Mouse (Mus musculus): ENCODE measurements around the gene Inha. TPM values are rescaled to one million over a fixed set of nuclear protein-coding genes. Genes with fewer than 3 reads are reported as not detected.
A peak's percentile ranks its signal among the peaks of the same experiment; 100 is the strongest.

Inha gene
- polyA plus RNA-seq, 1 experiment: 0.64 TPM

DNA sequence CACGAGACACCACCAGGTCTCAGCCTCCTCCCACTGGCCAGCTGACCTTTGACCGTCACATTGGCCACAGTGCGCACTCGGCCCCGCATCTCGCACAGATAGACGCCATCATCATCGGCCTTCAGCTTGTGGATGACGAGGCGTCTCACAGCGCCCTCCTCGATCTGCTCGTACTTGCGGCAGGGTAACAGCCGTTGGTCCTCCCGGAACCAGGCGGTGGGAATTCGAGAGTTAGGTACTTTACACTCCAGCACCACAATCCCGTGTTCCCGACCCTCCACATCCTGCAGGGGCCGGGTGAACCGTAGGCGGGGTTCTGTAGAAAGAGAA, 3.3 kb upstream of the Inha start:
- Histone ChIP-seq H3ac (ENCODE audit: control insufficient read depth, insufficient read length, low read depth) (no peak overlapping the region), H3K4me3 (ENCODE audit: insufficient read depth, poor library complexity, severe bottlenecking) (no peak overlapping the region), H3K79me3 (ENCODE audit: low read depth) (no peaks in the 10 kb centered on the region), H3K27me3 (ENCODE audit: control insufficient read depth, insufficient read depth, insufficient read length) (peaks cover 4% of the 10 kb centered on the region), H3K36me3 (ENCODE audit: control insufficient read depth, insufficient read depth) (no peaks in the 10 kb centered on the region), H3K79me2 (ENCODE audit: control insufficient read depth, insufficient read depth) (no peaks in the 10 kb centered on the region)
- TF ChIP-seq FOSL1 (IDR thresholded peaks at IDR 0.05; ENCODE audit: insufficient read depth, low read length, poor library complexity, severe bottlenecking) (no peak), MYOG (IDR thresholded peaks at IDR 0.05; ENCODE audit: control insufficient read depth, extremely low read depth, insufficient read length) (no peak), MYOD1 (IDR thresholded peaks at IDR 0.05; ENCODE audit: control insufficient read depth, insufficient read length, low read depth) (no peak), CEBPB (IDR thresholded peaks at IDR 0.05; ENCODE audit: low read depth) (no peak), CTCF (IDR thresholded peaks at IDR 0.05; ENCODE audit: control insufficient read depth, insufficient read depth, insufficient read length) (no peak), USF1 (IDR thresholded peaks at IDR 0.05; ENCODE audit: low read depth) (no peak), MAX (IDR thresholded peaks at IDR 0.05) (no peak)

DNA sequence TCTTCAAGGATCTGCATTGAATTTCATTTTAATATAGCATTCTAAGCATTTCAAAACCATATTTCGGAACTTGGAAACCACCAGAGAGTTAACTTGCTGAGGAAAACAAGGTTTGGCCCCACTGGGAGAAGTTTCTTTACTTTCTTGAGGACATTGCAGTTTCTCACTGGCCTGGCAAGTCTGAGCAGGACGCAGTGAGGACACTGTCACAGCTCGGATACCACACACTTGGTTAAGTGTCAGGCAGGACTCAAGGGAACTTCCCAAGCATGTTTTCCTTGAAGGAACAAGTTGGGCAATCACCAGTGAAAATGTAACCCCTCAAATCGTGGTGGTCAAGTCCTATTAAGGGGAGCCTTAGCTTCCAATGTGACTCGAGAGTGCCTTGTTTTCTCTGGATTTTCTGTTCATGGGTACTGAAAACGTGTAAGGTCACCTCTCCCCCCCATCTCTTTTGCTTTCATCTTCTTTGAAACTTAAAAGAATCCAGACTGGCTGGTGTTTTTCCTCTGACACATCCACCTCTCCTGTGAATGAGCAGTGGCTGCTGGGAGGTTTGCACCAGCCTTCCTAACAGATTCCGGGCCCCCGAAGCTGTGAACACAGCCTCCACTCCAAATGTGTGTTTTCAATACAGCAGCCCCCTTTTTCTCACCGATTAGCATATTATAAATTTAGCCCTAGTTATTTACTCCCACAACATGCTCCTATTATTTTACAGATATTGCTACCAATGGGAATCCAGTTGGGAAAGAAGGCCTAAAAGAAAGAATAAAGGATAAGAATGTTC, 2.4 kb upstream of the Inha start:
- H3K27me3 ChIP-seq (ENCODE audit: control insufficient read depth, insufficient read depth, insufficient read length): peaks cover 4% of the 10 kb centered on the region
- no peak overlapping the region for H3K4me3 ChIP-seq (ENCODE audit: insufficient read depth, poor library complexity, severe bottlenecking)
- H3K36me3 ChIP-seq (ENCODE audit: control insufficient read depth, insufficient read depth): no peaks in the 10 kb centered on the region
- no peak overlapping the region for H3ac ChIP-seq (ENCODE audit: control insufficient read depth, insufficient read length, low read depth)
- no peaks in the 10 kb centered on the region for H3K79me3 ChIP-seq (ENCODE audit: low read depth)
- no peaks in the 10 kb centered on the region for H3K79me2 ChIP-seq (ENCODE audit: control insufficient read depth, insufficient read depth)
- no peak for TF ChIP-seq CEBPB (IDR thresholded peaks at IDR 0.05; ENCODE audit: low read depth)
- TF ChIP-seq MAX (IDR thresholded peaks at IDR 0.05): no peak
- TF ChIP-seq CTCF (IDR thresholded peaks at IDR 0.05; ENCODE audit: control insufficient read depth, insufficient read depth, insufficient read length): no peak
- TF ChIP-seq USF1 (IDR thresholded peaks at IDR 0.05; ENCODE audit: low read depth): no peak

DNA sequence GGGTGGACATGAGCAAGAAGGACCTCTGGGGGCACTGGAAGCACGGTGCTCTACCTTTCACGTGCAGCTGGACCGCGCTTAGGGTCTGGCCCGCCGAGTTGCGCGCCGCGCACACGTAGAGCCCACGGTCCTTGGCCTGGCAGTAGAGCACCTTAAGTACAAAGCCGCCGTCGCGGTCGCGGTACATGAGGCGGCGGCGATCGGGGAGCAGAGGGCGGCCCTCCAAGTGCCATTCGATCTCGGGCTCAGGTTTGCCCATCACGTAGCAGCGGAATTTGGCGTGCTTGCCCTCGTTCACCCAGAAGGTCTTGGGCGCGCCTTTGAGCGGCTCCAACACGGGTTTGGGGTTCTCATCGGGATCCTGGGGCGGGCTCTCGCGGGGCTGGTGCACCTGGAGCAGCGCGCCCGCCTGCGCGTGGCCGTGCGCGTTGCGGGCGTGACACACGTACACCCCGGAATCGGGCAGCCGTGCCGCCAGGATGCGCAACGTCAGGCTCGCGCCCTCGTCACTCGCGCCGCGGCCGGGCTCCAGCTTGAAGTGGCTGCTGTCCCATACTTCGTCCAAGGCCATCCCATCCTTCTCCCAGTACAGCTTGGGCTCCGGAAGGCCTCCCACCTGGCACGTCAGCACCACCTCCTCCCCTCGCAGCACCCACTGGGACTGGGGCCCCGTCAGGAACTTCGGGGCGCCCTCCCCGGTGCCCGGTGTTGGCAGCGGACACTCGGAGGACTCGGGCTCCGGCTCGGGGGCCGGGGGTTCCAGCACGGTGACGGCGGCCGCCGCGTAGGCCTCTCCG, 1.5 kb upstream of the Inha start:
- H3ac ChIP-seq (ENCODE audit: control insufficient read depth, insufficient read length, low read depth): peak overlapping the region; percentile 84
- H3K36me3 ChIP-seq (ENCODE audit: control insufficient read depth, insufficient read depth): no peaks in the 10 kb centered on the region
- H3K4me3 ChIP-seq (ENCODE audit: insufficient read depth, poor library complexity, severe bottlenecking): peak overlapping the region; percentile 30
- peaks cover 4% of the 10 kb centered on the region for H3K27me3 ChIP-seq (ENCODE audit: control insufficient read depth, insufficient read depth, insufficient read length)
- H3K79me2 ChIP-seq (ENCODE audit: control insufficient read depth, insufficient read depth): no peaks in the 10 kb centered on the region
- TF ChIP-seq CTCF (IDR thresholded peaks at IDR 0.05; ENCODE audit: control insufficient read depth, insufficient read depth, insufficient read length) (peak; percentile 2), FOSL1 (IDR thresholded peaks at IDR 0.05; ENCODE audit: insufficient read depth, low read length, poor library complexity, severe bottlenecking) (no peak), MYOG (IDR thresholded peaks at IDR 0.05; ENCODE audit: control insufficient read depth, extremely low read depth, insufficient read length) (no peak), CEBPB (IDR thresholded peaks at IDR 0.05; ENCODE audit: low read depth) (no peak), MAX (IDR thresholded peaks at IDR 0.05) (no peak), USF1 (IDR thresholded peaks at IDR 0.05; ENCODE audit: low read depth) (no peak)
- no peaks in the 10 kb centered on the region for H3K79me3 ChIP-seq (ENCODE audit: low read depth)

DNA sequence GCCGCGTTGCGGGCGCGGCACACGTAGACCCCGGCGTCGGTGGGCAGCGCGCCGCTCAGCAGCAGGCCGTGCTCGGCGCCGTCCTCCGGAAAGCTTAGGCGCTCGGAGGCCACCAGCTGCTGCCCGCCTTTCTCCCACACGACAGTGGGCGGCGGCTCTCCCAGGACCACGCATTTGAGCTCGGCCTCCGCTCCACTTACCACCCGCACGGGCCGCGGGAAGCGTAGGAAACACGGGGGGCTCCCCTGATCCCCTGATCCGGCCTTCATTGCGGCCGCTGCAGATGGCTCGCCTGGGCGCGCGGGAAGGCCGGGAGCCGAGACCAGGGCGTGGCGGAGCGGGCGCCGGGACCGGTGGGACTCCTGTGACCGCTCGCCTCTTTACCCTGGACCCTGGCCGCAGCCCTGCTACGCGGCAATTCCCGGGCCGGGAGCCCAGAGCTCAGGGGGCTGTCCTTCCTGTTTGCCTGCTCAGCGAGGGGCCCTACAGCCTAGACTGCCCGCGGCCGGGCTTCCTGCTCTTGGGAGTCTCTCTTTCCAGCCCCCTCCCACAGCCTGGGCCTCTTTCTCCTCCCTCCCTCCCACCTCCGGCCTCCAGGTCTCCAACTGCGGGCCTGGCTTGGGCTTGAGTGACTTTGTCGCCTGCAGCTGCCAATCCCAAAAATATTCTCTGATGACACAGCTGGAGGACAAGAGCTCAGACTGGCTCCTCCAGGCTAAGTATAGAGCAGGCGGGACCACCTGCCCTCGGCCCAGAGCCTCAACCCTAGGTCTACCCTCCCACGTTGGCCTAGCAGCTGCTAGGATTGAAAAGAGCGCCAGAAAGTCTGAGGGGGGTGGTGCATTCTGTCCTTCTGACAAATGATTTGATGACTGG, 683 bp upstream of the Inha start, which contains the start of gene Obsl1:
Gene Obsl1, minus strand, starts transcription at position 497 of the 876 bp plus-strand sequence.
- Histone ChIP-seq H3K4me3 (ENCODE audit: insufficient read depth, poor library complexity, severe bottlenecking) (peak within 1 kb of the TSS; percentile 30), H3K79me3 (ENCODE audit: low read depth) (no peaks in the 10 kb centered on the region), H3K36me3 (ENCODE audit: control insufficient read depth, insufficient read depth) (no peaks in the 10 kb centered on the region), H3K79me2 (ENCODE audit: control insufficient read depth, insufficient read depth) (no peaks in the 10 kb centered on the region), H3ac (ENCODE audit: control insufficient read depth, insufficient read length, low read depth) (peak within 1 kb of the TSS; percentile 84), H3K27me3 (ENCODE audit: control insufficient read depth, insufficient read depth, insufficient read length) (peaks cover 4% of the 10 kb centered on the region)
- TF ChIP-seq CEBPB (IDR thresholded peaks at IDR 0.05; ENCODE audit: low read depth) (no peak), CTCF (IDR thresholded peaks at IDR 0.05; ENCODE audit: control insufficient read depth, insufficient read depth, insufficient read length) (no peak), MYOG (IDR thresholded peaks at IDR 0.05; ENCODE audit: control insufficient read depth, extremely low read depth, insufficient read length) (no peak)

DNA sequence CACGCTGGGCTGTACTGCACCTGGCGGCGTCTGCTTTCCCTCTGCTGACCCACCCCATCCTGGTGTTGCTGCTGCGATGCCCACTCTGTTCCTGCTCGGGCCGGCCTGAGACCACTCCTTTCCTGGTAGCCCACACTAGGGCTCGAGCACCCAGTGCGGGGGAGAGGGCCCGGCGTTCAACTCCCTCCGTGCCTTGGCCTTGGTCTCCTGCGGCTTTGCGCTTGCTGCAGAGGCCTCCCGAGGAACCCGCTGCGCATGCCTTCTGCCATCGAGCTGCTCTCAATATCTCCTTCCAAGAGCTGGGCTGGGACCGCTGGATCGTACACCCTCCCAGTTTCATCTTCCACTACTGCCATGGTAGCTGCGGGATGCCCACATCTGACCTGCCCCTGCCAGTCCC, 2.7 kb downstream of the Inha start:
- no peak overlapping the region for H3K4me3 ChIP-seq (ENCODE audit: insufficient read depth, poor library complexity, severe bottlenecking)
- no peak overlapping the region for H3ac ChIP-seq (ENCODE audit: control insufficient read depth, insufficient read length, low read depth)
- H3K79me2 ChIP-seq (ENCODE audit: control insufficient read depth, insufficient read depth): no peaks in the 10 kb centered on the region
- no peaks in the 10 kb centered on the region for H3K36me3 ChIP-seq (ENCODE audit: control insufficient read depth, insufficient read depth)
- no peak for TF ChIP-seq CEBPB (IDR thresholded peaks at IDR 0.05; ENCODE audit: low read depth)
- no peak for TF ChIP-seq MYOG (IDR thresholded peaks at IDR 0.05; ENCODE audit: control insufficient read depth, extremely low read depth, insufficient read length)
- TF ChIP-seq MYOD1 (IDR thresholded peaks at IDR 0.05; ENCODE audit: control insufficient read depth, insufficient read length, low read depth): no peak
- peaks cover 7% of the 10 kb centered on the region for H3K27me3 ChIP-seq (ENCODE audit: control insufficient read depth, insufficient read depth, insufficient read length)
- no peaks in the 10 kb centered on the region for H3K79me3 ChIP-seq (ENCODE audit: low read depth)

All from C2C12 (cell line).